ENCODE assay signal across 8 mouse cellular contexts in the genomic region with DNA sequence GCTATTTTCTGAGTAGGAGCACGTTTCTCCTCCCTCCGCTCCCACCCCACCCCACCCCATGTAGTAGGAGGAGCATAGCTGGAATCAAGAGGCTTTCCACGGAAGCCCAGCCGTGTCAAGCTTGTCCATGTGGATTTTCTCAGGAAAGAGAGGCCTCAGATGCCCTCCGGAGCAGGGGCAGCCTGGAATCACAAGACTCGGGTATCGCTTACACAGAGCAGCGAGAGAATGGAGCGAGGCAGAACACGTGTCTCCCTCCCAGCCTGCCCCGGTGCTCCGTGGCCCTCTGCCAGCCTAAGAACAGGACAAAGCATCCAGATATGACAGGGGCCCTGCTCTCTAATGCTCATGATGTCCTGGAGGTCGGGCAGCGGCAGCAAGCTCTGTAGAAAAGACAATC. TPM values are rescaled to one million over a fixed set of nuclear protein-coding genes. Genes with fewer than 3 reads are reported as not detected.
DNase-seq lines count a peak whose midpoint lies in the region; ATAC-seq lines count a peak whose summit lies in the region.

No protein-coding gene starts in this region.

- H3K4me3 ChIP-seq in hindbrain, embryonic 14.5 days (replicated peaks; ENCODE audit: low read length), result peak overlapping the region; percentile 28

- 0 out of 2 replicates have a peak, but pooled peaks cover 3% of the 10 kb centered on the region for H3K27me3 ChIP-seq in hindbrain, embryonic 14.5 days (ENCODE audit: control insufficient read depth, insufficient read depth, low read length)

- peak; percentile 89 for ATAC-seq in hindbrain, embryonic 14.5 days (ENCODE audit: low FRiP score)
- no peak for ATAC-seq in monocyte, adult 5-6 weeks (replicated peaks; ENCODE audit: insufficient number of reproducible peaks, low FRiP score, low TSS enrichment, poor library complexity, severe bottlenecking)

- H3K4me1 ChIP-seq in hindbrain, embryonic 14.5 days (replicated peaks; ENCODE audit: control insufficient read depth, insufficient read depth, low read length), result peaks cover 9% of the 10 kb centered on the region

- WGBS in hindbrain, embryonic 14.5 days, result 3% methylated on average over 14 of the region's 14 CpGs

- no peaks in the 10 kb centered on the region for H3K36me3 ChIP-seq in hindbrain, embryonic 14.5 days (replicated peaks; ENCODE audit: control insufficient read depth, insufficient read depth)

- peak overlapping the region; percentile 68 for H3K27ac ChIP-seq in hindbrain, embryonic 14.5 days

- H3K9me3 ChIP-seq in hindbrain, embryonic 14.5 days (ENCODE audit: control insufficient read depth, low read length), result no peaks in the 10 kb centered on the region

- DNase-seq in adrenal gland, postnatal 14 days, result peak; percentile 81
- DNase-seq in cerebellum, postnatal 36 days, result peak; percentile 75 to 76
- DNase-seq in gastrocnemius, adult 8-10 months (ENCODE audit: low spot score in 2 of 2), result peak; percentile 57 to 74
- peak; percentile 68 for DNase-seq in hindbrain, embryonic 14.5 days (ENCODE audit: low spot score)
- peak; percentile 53 for DNase-seq in left cerebral cortex, adult 11 months (ENCODE audit: low spot score)
- DNase-seq in lung, postnatal 14 days, result peak; percentile 36
- DNase-seq in right cerebral cortex, postnatal 14 days, result peak; percentile 56

- peak overlapping the region; percentile 65 for H3K9ac ChIP-seq in hindbrain, embryonic 14.5 days

- H3K4me2 ChIP-seq in hindbrain, embryonic 14.5 days (replicated peaks), result peak overlapping the region; percentile 54

RNA-seq across cellular contexts. Expression of gene Slc25a4, which starts 5.8 kb away (rescaled TPM):
- total RNA-seq in adrenal gland, postnatal 14 days (2021), result 205 and 233 TPM in 2 replicates
- 1,000 to 10,000 TPM; 2,862 to 3,030 (median 2,917) TPM for total RNA-seq in gastrocnemius, adult 8-10 months (2022)
- 971 and 973 TPM in 2 replicates for polyA plus RNA-seq in hindbrain, embryonic 14.5 days (2014; fragmentation: Nextera tagmentation; extraction: Ambion mirVana)
- total RNA-seq in monocyte, adult 5-6 weeks (2017), result 25.8 to 40.1 TPM (median 26.8 TPM) in 3 replicates

Comparison
In these comparisons a context has a peak if more than half of its experiments do, and no peak if none do; other contexts are left out.
1. RNA of gene Slc25a4, which starts 5.8 kb away (total RNA-seq): 2,862 to 3,030 TPM in gastrocnemius, adult 8-10 months; 205 to 233 TPM in adrenal gland, postnatal 14 days and 25.8 to 40.1 TPM in monocyte, adult 5-6 weeks; every median in the first group is over 10 times any median in the second.
2. Peak in every context shown above with its lines, with median percentiles within 50 percentile points of each other: DNase-seq.